Mouse (Mus musculus): ENCODE measurements around the gene Ncoa5.

DNA sequence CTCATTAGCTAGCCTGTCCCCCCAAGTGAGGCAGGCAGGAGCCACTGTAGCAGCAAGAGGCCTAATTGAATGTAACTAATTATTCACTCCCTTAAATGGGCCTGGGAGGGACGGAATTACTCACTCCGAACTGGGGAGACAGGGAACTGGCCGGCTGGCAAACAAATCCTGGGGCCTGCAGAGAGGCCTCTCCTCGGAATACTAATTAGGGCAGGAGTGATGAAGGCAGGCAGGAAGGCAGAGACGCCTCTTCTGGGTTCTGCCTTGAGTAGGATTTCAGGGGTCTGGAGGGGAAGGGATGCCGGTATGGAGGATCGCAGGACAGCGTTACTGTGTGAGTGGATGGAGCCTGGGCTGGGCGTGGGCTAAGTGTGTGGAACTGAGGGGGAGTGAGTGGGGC, 42.4 kb upstream of the Ncoa5 start:
- TF ChIP-seq CTCF (IDR thresholded peaks at IDR 0.05; ENCODE audit: borderline replicate concordance, insufficient read depth, low read length) = no peak
- no peak for TF ChIP-seq POLR2A (IDR thresholded peaks at IDR 0.05; ENCODE audit: low read depth, low read length)
